Mouse (Mus musculus) stomach, embryonic 16.5 days (tissue): ENCODE data around the gene Sult2a5. TPM values are rescaled to one million over a fixed set of nuclear protein-coding genes. Genes with fewer than 3 reads are reported as not detected.

ENCODE experiments used
- ATAC-seq: fragments of 200-750 bp; cut with Nextera tagmentation; 2 replicates; pipeline ENCODE4 v1.8.0; 2017; ENCODE audit warnings: moderate number of reproducible peaks, moderate TSS enrichment; ENCODE audit not compliant: insufficient read depth, low FRiP score
- H3K27ac ChIP-seq: fragments of 300-500 bp; sonication (generic); 2 replicates; pipeline ENCODE4 v1.5.1; 2014; ENCODE audit warnings: low read length
- H3K27me3 ChIP-seq: fragments of 300-500 bp; sonication (generic); 2 replicates; pipeline ENCODE4 v1.6.1; 2014; ENCODE audit warnings: low read length, control low read depth, mixed read lengths; ENCODE audit not compliant: control insufficient read depth, insufficient read depth
- H3K36me3 ChIP-seq: fragments of 300-500 bp; sonication (generic); 2 replicates; pipeline ENCODE4 v1.6.1; 2014; ENCODE audit warnings: low read length; ENCODE audit not compliant: control insufficient read depth, insufficient read depth
- H3K4me1 ChIP-seq: fragments of 300-500 bp; sonication (generic); 2 replicates; pipeline ENCODE4 v1.6.1; 2014; ENCODE audit warnings: low read length, control low read depth, mixed read lengths; ENCODE audit not compliant: control insufficient read depth, insufficient read depth
- H3K4me2 ChIP-seq: fragments of 300-500 bp; sonication (generic); 2 replicates; pipeline ENCODE4 v1.6.1; 2014; ENCODE audit warnings: low read depth, low read length, mixed read lengths
- H3K4me3 ChIP-seq: fragments of 300-500 bp; sonication (generic); replicated peaks from 2 replicates; pipeline ENCODE4 v1.5.1; 2014; ENCODE audit warnings: mild to moderate bottlenecking, low read length
- H3K9ac ChIP-seq: fragments of 300-500 bp; sonication (generic); 2 replicates; pipeline ENCODE4 v1.6.1; 2014; ENCODE audit warnings: low read length
- H3K9me3 ChIP-seq: fragments of 300-500 bp; sonication (generic); replicated peaks from 2 replicates; pipeline ENCODE4 v1.6.1; 2016; ENCODE audit warnings: low read length, control low read depth; ENCODE audit not compliant: control insufficient read depth
- polyA plus RNA-seq: library from polyadenylated mRNA; unstranded; fragments of >200 nt; fragmentation: Nextera tagmentation; extraction: Ambion mirVana; gene quantifications from 2 replicates; pipeline ENCODE4 v1.2.1, GENCODE M21; 2015

The Sult2a5 gene
- not detected in 2 replicates for polyA plus RNA-seq

DNA sequence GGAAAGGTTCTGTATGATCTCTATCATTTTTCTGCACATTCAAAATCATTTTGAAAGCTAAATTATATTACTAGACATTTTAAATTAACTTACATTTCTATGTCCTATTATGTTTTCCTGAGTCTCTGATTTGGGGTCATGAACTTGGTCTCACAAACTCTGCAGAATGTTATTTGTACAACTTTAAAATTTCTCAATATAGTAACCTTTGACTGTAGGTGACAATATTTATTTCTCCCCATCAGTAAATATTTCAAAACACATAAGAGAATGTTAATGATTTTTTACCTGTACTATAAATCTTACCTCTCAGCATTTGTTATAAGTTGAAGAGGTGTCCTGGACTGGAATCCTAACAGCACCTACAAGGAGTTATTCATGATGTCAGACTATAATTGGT, at the start of gene Sult2a5:
TSS of gene Sult2a5 (plus strand) at position 301 of the 400 bp plus-strand sequence.
- no peak within 1 kb of the TSS for H3K9ac ChIP-seq
- no peak within 1 kb of the TSS for H3K4me3 ChIP-seq
- no peaks in the 10 kb centered on the region for H3K4me1 ChIP-seq
- H3K27ac ChIP-seq = no peak within 1 kb of the TSS
- no peaks in the 10 kb centered on the region; the same call in 1 of the 2 replicates for H3K9me3 ChIP-seq
- ATAC-seq = no peak
- no peak within 1 kb of the TSS for H3K4me2 ChIP-seq
- H3K27me3 ChIP-seq = no peaks in the 10 kb centered on the region
- no peaks in the 10 kb centered on the region for H3K36me3 ChIP-seq

Other genes with a start within 250 kb of the Sult2a5 start
- gene Cabp5, start 225.8 kb upstream of the Sult2a5 start, polyA plus RNA-seq = not detected in 2 replicates
- not detected in 2 replicates for gene Bsph1, start 173.1 kb upstream of the Sult2a5 start, polyA plus RNA-seq
- gene Bsph2, start 52.9 kb upstream of the Sult2a5 start, polyA plus RNA-seq = not detected in 2 replicates
- gene Sult2a2, start 109.5 kb downstream of the Sult2a5 start, polyA plus RNA-seq = 0.25 TPM in 1 of 2 replicates, not detected in the other
- 0.22 TPM in 1 of 2 replicates, not detected in the other for gene Sult2a1, start 213.4 kb downstream of the Sult2a5 start, polyA plus RNA-seq